Mouse (Mus musculus) left cerebral cortex, postnatal 10 days (tissue): ENCODE results near the gene Slc36a1. TPM values are rescaled to one million over a fixed set of nuclear protein-coding genes. Genes with fewer than 3 reads are reported as not detected.

Experiments used
- DNase-seq, 2 experiments: peaks; one replicate each; pipeline ENCODE4 v3.0.0; 2021 to 2022; ENCODE audit warnings: low spot score in 2 of 2, mixed read lengths in 1 of 2; ENCODE audit errors: extremely low spot score in 1 of 2
- intact Hi-C: fragments of 180-260 bp; cut with DNase I; formaldehyde crosslinking; loops from one replicate; pipeline ENCODE4 v1.15.1; 2025
- total RNA-seq, 2 experiments: library from RNA; stranded (reverse); gene quantifications; 2 replicates each; pipeline ENCODE4 v1.2.3; 2021

Gene Slc36a1
- total RNA-seq, 2 experiments from 2014 or later: 58.5 to 59.0 TPM

DNA sequence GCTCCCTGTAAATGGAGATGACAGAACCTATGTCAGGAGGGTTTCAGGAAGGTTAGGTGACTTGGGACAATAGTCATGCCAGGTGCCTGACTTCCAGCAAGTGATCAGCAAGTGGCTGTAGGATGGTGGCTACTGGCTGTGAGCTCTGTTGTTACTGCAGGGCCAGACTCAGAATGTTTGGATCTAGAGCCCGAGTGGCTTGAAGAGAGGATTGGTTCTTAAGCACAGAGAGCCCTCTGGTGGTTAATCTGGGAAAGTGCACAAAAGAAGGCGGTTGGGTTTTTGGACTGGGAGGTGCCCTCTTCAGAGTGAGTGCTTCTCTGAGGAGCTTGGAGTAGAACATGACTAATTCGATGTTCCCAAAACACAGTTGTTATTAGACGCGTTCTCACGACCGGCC, 36.4 kb downstream of the Slc36a1 start:
- intact Hi-C loops: no loop called here
- DNase-seq: peak; percentile 60 to 67

DNA sequence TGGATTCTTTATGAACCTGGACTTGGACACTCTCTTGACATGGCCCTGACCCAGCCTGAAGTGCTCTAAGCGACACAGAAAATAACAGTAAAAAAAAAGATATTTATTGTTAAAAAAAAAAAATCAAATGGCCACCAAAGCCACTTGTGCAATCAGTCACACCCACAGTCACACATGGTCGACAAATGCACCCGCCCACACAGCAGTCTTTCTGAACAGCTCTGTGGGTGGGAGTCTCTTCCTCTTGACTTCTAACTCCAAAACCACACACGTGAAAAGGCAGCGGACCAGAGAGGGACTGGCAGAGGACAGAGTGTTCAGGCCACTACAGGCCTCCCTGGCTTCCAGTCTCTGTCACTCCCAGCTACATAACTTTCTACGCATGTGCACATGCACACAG, 46.4 kb downstream of the Slc36a1 start:
- intact Hi-C loops: no loop called here
- no peak for DNase-seq

DNA sequence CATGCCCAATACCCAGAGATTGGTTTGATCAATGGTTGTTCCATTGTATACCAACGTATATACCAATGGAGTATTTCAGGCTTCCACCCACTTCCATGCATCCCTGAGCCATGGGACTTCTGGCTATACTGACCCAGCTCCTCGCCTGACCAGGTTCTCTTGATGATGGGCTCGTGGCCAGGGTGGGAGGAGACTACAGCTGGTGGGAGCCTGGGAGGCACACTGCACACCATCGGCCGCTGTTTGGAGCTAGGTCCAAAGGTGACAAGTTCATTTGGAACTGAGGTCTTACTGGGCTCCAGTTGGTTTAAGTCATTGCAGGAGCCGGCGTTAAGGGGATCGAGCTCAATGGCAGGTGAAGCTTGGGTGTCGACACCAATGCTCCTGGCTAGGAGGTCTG, 49.2 kb downstream of the Slc36a1 start:
- DNase-seq: no peak
- intact Hi-C loops: no loop called here

GRCm38 (mm10) chr11:55261105-55261504, 57.0 kb downstream of the Slc36a1 start:
- intact Hi-C loops: no loop called here
- no peak for DNase-seq

DNA sequence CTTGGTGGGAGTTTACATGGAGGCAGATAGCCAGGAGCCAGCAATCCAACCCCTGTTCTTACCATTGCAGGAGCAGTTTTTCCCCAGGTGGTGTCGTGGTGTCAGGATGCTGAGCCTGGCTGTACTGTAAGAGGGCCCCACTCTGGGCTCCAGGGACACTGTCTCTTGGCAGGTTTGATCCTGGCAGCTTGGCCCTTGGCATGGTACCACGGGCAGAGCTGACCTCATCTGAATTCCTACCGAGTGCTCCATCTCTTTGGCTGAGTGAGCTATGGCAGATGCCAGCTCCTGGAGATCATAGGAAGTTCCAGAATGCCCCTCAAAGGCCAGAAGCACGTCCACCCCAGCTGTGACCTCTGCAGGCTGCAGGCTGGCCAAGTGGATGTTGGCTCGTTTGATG, 57.9 kb downstream of the Slc36a1 start:
- intact Hi-C loops: no loop called here
- DNase-seq: peak in 1 of 2 experiments; percentile 17

- intact Hi-C loops: no loop called here
Measured at GRCm38 (mm10) chr11:55264318-55264717, 60.2 kb downstream of the Slc36a1 start.

DNA sequence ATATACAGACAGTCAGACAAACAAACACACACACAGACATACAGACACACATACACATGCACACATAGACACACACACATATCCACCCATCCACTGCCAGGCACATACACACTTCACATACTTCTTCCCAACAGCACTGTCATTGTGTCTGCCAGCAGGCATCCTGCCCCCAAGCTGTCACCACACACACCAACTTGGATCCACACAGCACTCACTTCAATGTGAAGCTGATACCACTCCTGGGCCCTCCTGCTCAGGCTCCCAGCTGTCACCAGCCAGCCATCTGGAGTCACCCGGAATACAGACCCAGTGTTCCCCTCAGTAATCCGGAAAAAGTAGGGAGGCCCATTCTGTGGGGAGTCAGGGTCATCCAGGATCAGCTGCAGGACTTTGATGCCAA, 61.5 kb downstream of the Slc36a1 start:
- intact Hi-C loops: no loop called here
- DNase-seq: no peak

More at GRCm38 (mm10) chr11:55264318-55264717, 60.2 kb downstream of the Slc36a1 start:
- DNase-seq: no peak

GRCm38 (mm10) chr11:55268580-55268979, 64.4 kb downstream of the Slc36a1 start:
- intact Hi-C loops: no loop called here
- DNase-seq: no peak

DNA sequence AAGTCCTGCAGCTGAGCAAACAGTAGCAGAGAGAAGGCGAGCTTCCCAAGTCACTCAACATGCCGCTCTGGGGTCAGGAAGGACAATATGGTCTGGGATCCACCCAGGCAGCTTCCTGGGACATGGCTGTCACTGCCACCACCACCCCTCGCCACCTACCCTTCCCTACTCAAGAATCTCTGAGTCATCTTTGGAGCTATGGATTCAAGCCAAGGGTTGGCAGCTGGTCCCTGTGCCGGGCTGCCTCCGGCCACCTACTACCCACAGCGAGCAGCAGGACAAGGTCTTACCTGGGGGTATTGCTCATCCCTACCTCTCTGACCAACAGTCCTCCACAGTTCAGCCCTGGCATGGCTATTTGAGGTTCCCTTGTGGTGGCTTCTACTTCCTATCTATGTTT, 70.6 kb downstream of the Slc36a1 start:
- intact Hi-C loops: no loop called here
- peak in 1 of 2 experiments; percentile 31 for DNase-seq

Other genes with a start within 250 kb of the Slc36a1 start
- 10 to 100 TPM; 28.2 to 31.0 TPM for gene Tnip1, start 241.4 kb upstream of the Slc36a1 start, total RNA-seq
- gene Anxa6, start 170.9 kb upstream of the Slc36a1 start, total RNA-seq: 10 to 100 TPM; 82.6 to 85.7 TPM
- under 1 TPM; 0.36 to 0.56 TPM for gene Ccdc69, start 126.2 kb upstream of the Slc36a1 start, total RNA-seq
- 10 to 100 TPM; 43.8 to 45.2 TPM for gene Gm2a, start 106.2 kb upstream of the Slc36a1 start, total RNA-seq
- not detected for gene Slc36a3, start 52.6 kb upstream of the Slc36a1 start, total RNA-seq
- gene Slc36a2, start 19.3 kb upstream of the Slc36a1 start, total RNA-seq: under 1 TPM; 0.17 to 0.63 TPM
- under 1 TPM; 0.32 to 0.63 TPM for gene Fat2, start 132.2 kb downstream of the Slc36a1 start, total RNA-seq
- 100 to 1,000 TPM; 309 to 333 TPM for gene Sparc, start 218.8 kb downstream of the Slc36a1 start, total RNA-seq